Mouse (Mus musculus): ENCODE data around the gene Grik1.

Grik1 gene

DNA sequence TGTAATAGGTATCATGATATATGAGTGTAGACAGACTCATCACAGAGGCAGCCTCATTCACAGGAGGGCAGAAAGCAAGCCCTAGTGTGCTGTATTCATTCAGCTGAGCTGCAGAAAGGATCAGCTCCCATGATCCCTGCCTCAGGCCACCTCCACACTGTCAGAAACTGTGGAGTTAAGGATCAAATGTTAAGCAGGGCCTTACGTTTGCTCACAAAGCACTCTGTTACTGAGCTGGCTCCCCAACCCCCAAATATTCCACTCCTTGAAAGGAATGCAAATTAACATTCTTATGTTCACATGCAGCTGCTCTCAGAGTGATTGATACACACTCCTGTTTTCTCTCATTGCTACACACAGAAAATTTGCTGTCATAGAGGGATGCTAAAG, 372.9 kb downstream of the Grik1 start:
- in situ Hi-C loops (cut with MboI; ENCODE audit: low pct_unique_long_range_greater_than_20kb in 1 of 2, low sequenced_read_pairs in 2 of 2, unreplicated experiment in 1 of 2), result no loop called here

GRCm38 (mm10) chr16:87916209-87917156, 373.6 kb downstream of the Grik1 start:
- in situ Hi-C loops (cut with MboI; ENCODE audit: low pct_unique_long_range_greater_than_20kb in 1 of 2, low sequenced_read_pairs in 2 of 2, unreplicated experiment in 1 of 2), result no loop called here

- in situ Hi-C loops (cut with MboI; ENCODE audit: low pct_unique_long_range_greater_than_20kb in 1 of 2, low sequenced_read_pairs in 2 of 2, unreplicated experiment in 1 of 2), result no loop called here
Observed at GRCm38 (mm10) chr16:87915156-87915555, 374.9 kb downstream of the Grik1 start.

DNA sequence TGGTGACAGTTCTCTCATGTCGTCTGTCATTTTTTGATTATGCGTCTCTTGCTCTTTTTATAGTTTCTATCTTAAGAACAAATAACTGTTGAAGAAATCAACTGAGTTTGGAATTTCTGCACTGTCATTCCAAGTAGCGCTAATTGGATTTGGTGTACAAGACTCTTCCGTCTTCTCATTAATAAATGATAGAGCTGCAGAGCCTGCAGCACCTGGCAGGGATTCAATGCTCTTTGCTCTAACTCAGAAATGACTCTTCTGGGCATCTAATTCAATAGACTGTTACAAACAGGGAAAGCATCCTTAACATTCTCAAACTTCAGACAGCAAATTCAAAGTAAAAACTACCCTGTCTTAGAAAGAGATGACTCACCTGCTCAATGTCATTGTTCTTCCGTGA, 376.3 kb downstream of the Grik1 start:
- in situ Hi-C loops (cut with MboI; ENCODE audit: low pct_unique_long_range_greater_than_20kb in 1 of 2, low sequenced_read_pairs in 2 of 2, unreplicated experiment in 1 of 2), result no loop called here

DNA sequence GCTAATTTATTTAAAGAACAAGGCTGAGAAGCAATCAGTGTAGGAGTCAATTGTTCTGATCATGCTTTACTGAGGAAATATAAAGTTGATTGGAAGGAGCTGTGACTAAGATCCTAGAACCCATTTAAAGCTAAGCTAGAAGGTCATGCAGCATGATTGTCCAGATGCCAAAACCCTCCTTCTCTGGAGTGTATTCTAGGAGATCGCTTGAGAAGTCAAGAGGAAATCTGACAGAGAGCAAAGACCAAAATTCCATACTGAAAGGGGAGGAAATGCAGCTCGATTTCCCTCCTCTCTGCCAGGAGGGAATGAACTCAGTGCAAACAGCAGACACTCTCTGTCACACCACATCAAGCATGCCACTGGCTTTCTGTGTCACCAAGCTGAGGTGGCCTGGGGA, 378.9 kb downstream of the Grik1 start:
- in situ Hi-C loops (cut with MboI; ENCODE audit: low pct_unique_long_range_greater_than_20kb in 1 of 2, low sequenced_read_pairs in 2 of 2, unreplicated experiment in 1 of 2), result no loop called here

DNA sequence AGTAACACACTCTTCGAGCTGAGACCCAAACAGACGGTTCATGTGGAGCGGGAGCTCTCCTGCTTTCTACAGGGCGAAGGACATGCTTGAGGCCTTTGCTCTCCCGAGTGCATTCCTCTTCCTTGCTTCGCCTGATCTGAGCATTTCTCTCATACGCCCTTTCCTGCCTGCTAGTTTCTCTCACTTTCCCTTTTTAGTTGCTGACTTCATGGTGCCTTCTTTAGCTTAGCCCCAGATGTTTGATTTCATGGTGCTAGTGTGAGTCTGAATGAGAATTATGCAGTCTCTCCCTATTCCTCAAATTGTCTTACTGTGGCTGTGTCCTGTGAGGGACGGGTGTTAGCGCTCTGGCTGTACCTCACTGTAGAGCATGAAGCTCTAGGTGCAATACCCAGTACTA, 388.0 kb downstream of the Grik1 start:
- in situ Hi-C loops (cut with MboI; ENCODE audit: low pct_unique_long_range_greater_than_20kb in 1 of 2, low sequenced_read_pairs in 2 of 2, unreplicated experiment in 1 of 2), result no loop called here

DNA sequence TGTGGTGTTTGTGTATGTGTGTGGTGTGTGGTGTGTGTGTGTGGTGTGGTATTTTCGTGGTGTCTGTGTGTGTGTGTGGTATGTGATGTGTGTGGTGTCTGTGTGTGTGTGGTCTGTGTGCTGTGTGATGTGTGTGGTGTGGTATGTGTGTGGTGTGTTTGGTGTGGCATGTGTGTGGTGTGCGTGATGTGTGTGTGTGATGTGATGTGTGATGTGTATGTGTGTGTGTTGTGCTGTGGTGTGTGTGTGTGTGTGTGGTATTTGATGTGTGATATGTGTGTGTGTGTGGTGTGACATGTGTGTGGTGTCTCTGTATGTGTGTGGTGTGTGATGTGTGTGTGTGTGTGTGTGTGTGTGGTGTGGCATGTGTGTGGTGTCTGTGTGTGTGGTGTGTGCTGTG, 388.9 kb downstream of the Grik1 start:
- in situ Hi-C loops (cut with MboI; ENCODE audit: low pct_unique_long_range_greater_than_20kb in 1 of 2, low sequenced_read_pairs in 2 of 2, unreplicated experiment in 1 of 2), result no loop called here

DNA sequence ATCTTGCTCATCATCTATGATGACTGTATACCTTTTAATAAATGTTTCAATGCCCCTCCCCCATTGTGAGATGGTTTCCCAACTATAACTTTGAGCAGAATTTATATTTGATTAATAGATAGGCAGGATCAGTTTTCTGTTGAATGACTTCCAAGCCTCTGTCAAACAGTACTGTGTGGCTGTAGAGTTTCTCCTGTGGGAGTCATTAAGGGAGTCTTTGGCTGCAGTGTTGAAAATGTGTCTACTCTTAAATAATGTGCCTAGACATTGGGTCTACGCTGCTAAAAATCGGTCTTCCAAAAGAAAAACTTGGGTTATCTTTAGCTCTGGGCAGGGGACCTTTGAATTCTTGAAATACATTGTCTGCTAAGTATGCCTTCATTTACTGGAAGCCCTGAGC, 414.1 kb downstream of the Grik1 start:
- in situ Hi-C loops (cut with MboI; ENCODE audit: low pct_unique_long_range_greater_than_20kb in 1 of 2, low sequenced_read_pairs in 2 of 2, unreplicated experiment in 1 of 2), result no loop called here

DNA sequence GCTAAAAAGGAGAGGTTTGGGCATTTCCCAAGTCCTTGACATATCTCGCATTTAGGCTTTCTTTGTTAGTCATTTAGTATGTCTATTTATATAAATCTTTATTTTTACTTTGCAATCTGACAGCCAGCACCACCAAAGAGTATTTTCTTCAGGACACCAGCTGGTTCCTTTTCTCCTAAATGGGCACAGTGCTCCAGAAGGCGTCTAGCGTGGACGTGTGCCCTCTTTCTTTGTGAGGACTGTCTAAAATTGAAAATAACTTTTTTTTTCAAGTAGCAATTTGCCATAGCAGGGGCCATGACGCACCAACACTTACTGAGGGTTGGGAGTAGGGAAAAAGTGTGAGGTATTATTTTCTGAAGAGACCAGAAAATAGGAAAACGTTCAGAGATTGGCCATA, 425.5 kb downstream of the Grik1 start:
- in situ Hi-C loops (cut with MboI; ENCODE audit: low pct_unique_long_range_greater_than_20kb in 1 of 2, low sequenced_read_pairs in 2 of 2, unreplicated experiment in 1 of 2), result no loop called here

GRCm38 (mm10) chr16:87861722-87862121, 428.3 kb downstream of the Grik1 start:
- in situ Hi-C loops (cut with MboI; ENCODE audit: low pct_unique_long_range_greater_than_20kb in 1 of 2, low sequenced_read_pairs in 2 of 2, unreplicated experiment in 1 of 2), result no loop called here

GRCm38 (mm10) chr16:87853451-87854085, 436.5 kb downstream of the Grik1 start:
- in situ Hi-C loops (cut with MboI; ENCODE audit: low pct_unique_long_range_greater_than_20kb in 1 of 2, low sequenced_read_pairs in 2 of 2, unreplicated experiment in 1 of 2), result no loop called here

DNA sequence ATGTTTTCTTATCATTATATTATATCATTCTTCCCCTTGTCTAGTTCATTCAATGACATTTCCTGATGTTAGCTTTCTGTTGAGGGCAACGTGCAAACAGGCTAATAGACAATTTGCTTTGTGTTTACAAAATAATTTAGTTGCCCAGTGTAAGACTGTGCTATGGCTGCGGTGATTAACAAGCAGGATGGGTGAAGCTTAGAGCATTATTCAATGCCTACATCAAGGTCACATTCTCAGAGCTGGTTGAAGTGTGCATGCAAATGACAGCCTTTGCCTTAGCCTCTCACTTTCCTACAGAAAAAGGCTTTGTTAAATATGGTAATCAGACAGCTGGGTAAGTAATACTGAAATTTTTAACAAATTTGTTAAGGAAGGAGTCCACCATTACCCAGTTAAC, 438.5 kb downstream of the Grik1 start:
- in situ Hi-C loops (cut with MboI; ENCODE audit: low pct_unique_long_range_greater_than_20kb in 1 of 2, low sequenced_read_pairs in 2 of 2, unreplicated experiment in 1 of 2), result no loop called here

DNA sequence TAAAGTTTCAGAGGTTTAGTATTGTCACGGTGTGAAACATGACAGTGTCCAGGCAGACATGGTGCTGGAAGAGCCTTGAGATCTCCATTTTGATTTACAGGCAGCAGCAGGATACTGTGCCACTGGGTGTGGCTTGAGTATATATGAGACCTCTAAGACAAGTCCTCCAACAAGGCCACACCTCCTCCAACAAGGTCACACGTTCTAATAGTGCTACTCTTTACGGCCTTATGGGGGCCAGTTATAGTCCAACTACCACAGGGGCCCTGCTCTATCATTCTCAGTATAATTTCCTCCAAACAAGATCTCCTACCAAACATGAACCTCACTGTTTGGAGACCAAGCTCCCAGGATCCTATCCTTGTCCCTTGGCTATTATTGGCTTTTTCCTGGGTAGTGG, 441.3 kb downstream of the Grik1 start:
- in situ Hi-C loops (cut with MboI; ENCODE audit: low pct_unique_long_range_greater_than_20kb in 1 of 2, low sequenced_read_pairs in 2 of 2, unreplicated experiment in 1 of 2), result loop anchor here (25.0 kb wide), 1 partner anchor 364 kb away; no protein-coding TSS in a partner anchor

Measured in mouse embryonic stem cell (cell line).